Mouse (Mus musculus): ENCODE results near the gene Wnt6.
"Not testable (repeated sequence)": the region's sequence is repeated elsewhere in the genome, so short reads cannot be mapped to it uniquely, and the experiment has no call there.

The Wnt6 gene

DNA sequence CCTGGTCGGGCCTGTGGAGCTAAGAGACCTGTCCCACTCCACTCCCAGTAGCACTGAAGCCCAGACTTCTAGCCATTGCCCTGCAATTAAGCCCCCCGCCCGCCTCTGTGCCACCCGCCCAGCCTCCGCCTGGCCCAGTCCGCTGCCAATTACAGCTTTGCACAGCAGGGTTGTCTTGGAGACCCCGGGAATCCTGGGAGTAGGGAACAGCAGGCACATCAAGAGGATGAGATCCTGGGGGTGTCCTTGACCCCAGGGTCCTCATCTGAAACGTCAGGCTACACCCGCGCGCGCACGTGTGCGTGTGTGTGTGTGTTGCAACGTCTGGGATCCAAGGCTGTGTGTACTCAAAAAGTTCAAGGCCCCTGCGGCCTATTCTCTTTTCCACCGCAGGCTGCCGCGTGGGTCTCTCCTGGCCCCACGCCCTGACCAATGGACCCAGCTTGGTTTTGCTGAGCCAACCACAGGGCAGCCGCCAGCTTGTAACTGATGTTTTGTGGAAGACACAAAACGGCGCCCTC is 35.9 kb downstream of the Wnt6 start:
- no peak for DNase-seq

DNA sequence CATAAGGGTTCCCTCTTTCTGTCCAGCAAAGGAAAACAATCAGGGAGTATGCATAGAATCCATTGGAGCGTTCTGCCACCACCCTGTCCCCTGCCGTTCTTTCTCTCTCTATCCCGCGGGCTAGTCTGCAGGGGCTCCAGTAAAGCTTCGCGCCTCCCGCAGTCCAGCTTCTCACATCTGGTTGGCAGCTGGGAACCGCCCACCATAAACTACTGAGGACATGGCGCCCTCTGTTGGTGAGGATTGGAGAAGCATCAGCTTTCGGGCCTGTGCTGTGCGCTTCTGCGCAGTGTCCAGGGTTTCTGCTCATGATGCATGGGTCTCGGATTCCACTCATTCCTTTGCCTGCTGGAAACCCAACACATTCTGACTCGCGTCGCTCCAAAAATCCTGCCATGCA is 36.4 kb downstream of the Wnt6 start:
- peak; percentile 91 for DNase-seq

DNA sequence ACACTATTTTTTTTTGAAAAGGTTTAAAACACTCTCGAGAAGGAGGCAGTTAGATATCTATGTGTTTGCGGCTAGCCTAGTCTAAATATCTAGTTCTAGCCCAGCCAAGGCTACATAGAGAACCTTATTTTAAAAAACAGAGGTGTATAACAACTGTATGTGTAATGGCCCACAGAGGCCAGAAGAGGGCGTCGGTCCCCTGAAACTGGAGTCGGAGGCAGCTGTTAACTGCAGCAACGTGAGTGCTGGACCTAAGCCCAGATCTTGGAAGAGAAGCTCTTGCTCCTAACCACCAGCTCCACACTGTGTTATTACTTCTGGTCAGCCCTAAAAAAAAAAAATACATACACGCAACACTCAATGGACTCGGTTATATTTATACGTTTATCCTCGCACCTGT is 37.3 kb downstream of the Wnt6 start:
- no peak for DNase-seq

DNA sequence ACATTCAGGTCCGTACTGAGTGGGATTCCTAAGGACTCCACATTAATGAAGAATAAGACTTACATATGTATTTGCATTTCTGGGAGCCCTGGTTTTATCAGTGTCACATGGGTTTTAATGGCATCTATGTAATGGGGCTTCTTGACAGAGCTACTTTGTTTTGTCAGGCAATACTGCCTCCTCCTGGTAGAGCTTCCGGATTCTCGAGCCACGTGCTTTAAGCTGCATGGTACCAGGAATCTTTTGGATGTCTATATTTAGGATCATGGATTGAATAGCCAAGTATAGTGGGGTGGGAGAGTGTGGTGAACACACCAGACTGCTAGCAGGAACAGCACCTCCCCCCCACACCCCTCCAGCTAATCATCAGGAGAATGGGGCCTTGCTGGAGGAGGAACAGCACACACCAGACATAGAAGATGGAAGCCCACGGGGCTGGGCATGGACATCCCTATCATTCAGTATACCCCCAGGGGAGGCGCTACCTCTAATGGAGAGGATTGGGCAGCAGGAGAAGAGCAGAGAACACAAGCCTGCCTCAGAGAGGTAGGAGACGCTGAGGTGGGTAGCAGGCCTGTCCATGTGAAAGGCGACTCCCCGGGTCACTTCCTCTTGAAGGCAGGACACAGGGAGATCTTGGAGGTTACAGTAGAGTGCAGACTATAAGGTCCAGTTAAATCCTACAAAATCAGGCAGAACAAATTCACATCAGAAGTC is 43.4 kb downstream of the Wnt6 start:
- no peak for DNase-seq

DNA sequence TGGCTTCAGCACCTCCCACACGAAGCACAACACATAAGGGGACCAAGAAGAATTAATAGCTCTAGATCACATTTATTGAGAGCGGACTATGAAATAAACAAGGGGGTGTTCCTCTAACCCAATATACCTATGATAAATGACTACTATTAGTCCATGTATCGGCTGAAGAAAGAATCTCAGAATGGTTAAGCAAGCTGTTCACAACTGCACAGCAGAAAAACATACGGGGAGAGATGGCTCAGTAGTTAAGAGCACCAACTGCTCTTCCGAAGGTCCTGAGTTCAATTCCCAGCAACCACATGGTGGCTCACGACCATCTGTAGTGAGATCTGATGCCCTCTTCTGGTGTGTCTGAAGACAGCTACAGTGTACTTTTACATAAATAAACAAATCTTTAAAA is 44.3 kb downstream of the Wnt6 start:
- DNase-seq: not testable (repeated sequence)

DNA sequence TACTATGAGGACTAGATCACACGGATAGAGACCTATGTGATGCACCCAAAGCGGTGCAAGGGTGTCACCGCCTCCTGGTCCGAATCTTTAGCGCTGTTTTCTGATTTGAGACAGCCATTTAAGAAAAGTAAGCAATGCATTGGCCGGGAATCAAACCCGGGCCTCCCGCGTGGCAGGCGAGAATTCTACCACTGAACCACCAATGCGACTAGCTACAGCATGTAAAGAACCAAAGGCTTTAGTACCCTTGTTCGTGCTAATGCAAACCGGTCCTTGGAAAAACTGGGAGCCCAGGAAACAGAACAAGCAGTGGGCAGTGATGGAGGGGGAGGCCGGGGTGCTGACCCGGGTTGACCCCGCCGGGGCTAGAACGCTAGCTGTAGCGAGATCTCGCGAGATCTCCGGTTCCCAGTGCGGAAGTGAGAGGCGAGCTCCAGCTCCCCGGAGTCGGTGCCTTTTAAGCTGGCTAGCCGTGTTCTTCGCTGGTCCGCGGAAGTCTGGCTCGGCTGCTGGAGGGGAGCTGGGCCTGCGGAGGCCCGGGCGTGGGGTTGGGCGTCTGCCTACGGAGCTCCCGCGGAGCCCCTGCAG is 45.0 kb downstream of the Wnt6 start:
- peak; percentile 95 for DNase-seq

GRCm38 (mm10) chr1:74817219-74817618 is 45.5 kb downstream of the Wnt6 start:
- DNase-seq: no peak

DNA sequence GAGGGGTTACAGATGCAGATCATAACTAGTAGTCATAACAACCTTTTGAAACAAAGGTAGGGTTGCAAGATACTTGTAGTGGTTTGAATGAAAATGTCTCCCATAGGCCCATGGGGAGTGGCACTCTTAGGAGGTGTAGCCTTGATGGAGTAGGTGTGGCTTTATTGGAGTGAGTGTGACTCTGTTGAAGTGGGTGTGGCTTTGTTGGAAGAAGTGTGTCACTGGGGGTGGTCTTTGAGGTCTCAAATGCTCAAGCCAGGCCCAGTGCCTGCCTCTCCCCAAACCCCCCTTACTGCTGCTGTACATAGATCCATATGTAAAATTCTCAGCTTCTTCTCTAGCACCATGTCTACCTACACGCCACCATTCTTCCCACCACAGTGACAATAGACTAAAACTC is 46.8 kb downstream of the Wnt6 start:
- no peak for DNase-seq

- DNase-seq: not testable (repeated sequence)
These were observed 51.9 kb downstream of the Wnt6 start for GRCm38 (mm10) chr1:74823598-74823997.

- DNase-seq: peak; percentile 48
These were observed 53.0 kb downstream of the Wnt6 start for GRCm38 (mm10) chr1:74824518-74825302.

- no peak for DNase-seq
These were observed 58.4 kb downstream of the Wnt6 start for GRCm38 (mm10) chr1:74830061-74830460.

DNA sequence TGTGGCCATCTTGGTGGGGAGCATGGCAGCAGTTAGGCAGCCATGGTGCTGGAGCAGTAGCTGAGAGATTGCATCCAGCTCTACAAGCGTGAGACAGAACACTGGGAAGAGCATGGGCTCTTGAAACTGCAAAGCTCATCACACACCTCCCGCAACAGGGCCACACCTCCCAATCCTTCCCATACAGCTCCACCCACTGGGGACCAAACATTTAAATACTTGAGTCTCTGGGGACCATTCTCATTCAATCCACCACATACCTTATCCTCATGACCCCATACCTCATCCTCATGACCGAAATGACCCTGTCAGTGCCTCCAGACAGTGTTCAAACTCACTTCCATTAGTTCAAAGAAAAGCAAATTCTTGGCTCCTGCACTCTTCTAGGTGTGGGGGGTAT is 61.6 kb downstream of the Wnt6 start:
- no peak for DNase-seq
